Mouse (Mus musculus) thymus, adult 2 months (tissue): ENCODE results near the gene Pigv. TPM values are rescaled to one million over a fixed set of nuclear protein-coding genes. Genes with fewer than 3 reads are reported as not detected.
A peak's percentile ranks its signal among the peaks of the same experiment; 100 is the strongest.
"Not testable (repeated sequence)": the region's sequence is repeated elsewhere in the genome, so short reads cannot be mapped to it uniquely, and the experiment has no call there.

Source experiments
- DNase-seq: peaks from one replicate; pipeline ENCODE4 v3.0.0; 2021
- H3K27ac ChIP-seq: fragments of 200-500 bp; 2 replicates; pipeline ENCODE4 v1.5.1; 2012; ENCODE audit warnings: low read length, control low read depth; ENCODE audit not compliant: control insufficient read depth, insufficient read depth
- H3K27me3 ChIP-seq: fragments of 200-500 bp; 2 replicates; pipeline ENCODE4 v1.6.1; 2012; ENCODE audit warnings: mild to moderate bottlenecking, low read length, moderate library complexity, mixed read lengths; ENCODE audit not compliant: control insufficient read depth, insufficient read depth
- H3K36me3 ChIP-seq: fragments of 200-500 bp; 2 replicates; pipeline ENCODE4 v1.6.1; 2012; ENCODE audit warnings: mild to moderate bottlenecking, low read length, moderate library complexity; ENCODE audit not compliant: control insufficient read depth, insufficient read depth
- H3K4me1 ChIP-seq: fragments of 200-500 bp; replicated peaks from 2 replicates; pipeline ENCODE4 v1.6.1; 2012; ENCODE audit warnings: low read length; ENCODE audit not compliant: control insufficient read depth, insufficient read depth
- H3K4me3 ChIP-seq: fragments of 200-500 bp; 2 replicates; pipeline ENCODE4 v1.5.1; 2012; ENCODE audit warnings: mild to moderate bottlenecking, low read length, control low read depth, moderate library complexity; ENCODE audit not compliant: control insufficient read depth, insufficient read depth
- CTCF ChIP-seq: fragments of 200-500 bp; IDR thresholded peaks from 2 replicates; pipeline ENCODE4 v1.5.1; 2012; ENCODE audit warnings: mild to moderate bottlenecking, control low read depth, low read length, moderate library complexity, borderline replicate concordance; ENCODE audit not compliant: control insufficient read depth, poor library complexity, insufficient read depth; ENCODE audit errors: extremely low read depth
- POLR2A ChIP-seq: fragments of 200-500 bp; IDR thresholded peaks from 2 replicates; pipeline ENCODE4 v1.6.1; 2012; ENCODE audit warnings: mild to moderate bottlenecking, low read length, control low read depth, moderate library complexity; ENCODE audit not compliant: control insufficient read depth, poor library complexity, insufficient read depth; ENCODE audit errors: extremely low read depth
- WGBS: fragments of 180-500 bp; shearing (Covaris S2); methylation state at CpG from one replicate; pipeline ENCODE4 v1.1.7; 2018; 5-methylcytosine and 5-hydroxymethylcytosine counted together
- polyA plus RNA-seq: library from polyadenylated mRNA; depleted of rRNA; stranded (reverse); fragments of >200 nt; gene quantifications from 2 replicates; pipeline ENCODE4 v1.2.3, GENCODE M21; 2012

Gene Pigv
- polyA plus RNA-seq, 1 experiment = 24.8 TPM

DNA sequence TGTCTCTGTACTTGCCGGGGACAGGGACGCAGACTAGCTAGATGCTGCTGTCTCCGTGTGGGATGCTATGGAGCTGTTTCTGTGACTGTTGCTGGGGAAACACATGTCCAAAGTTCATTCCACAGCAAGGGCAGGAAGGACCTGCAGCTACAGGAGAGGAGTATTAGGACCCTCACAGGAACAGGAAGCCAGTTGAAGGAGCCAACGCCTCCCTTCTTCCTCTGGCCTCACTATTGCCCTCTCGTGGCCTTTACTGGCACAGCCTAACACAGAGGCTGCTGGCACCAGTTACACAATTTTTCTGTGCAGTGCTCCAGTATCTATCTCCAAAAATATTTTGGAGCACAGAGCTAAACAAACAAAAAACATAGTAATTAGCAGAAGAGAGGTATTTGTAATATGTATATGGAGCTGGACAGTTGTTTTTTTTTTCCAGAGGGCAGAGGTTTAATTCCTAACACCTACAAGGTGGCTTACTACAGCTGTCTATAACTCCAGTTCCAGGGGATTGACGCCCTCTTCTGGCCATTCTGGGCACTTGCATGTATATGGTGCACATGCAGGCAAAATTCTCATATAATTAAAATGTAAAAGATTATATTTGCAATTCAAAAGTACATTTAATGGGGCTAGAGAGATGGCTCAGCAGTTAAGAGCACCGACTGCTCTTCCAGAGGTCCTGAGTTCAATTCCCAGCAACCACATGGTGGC, 22.3 kb downstream of the Pigv start, which contains the start of gene Zdhhc18:
Zdhhc18 (minus strand) TSS at position 166 of the 711 bp plus-strand sequence.
- peak within 1 kb of the TSS; percentile 45; the same call in 1 of the 2 replicates for H3K27ac ChIP-seq
- TF ChIP-seq POLR2A (no peak), CTCF (peak; percentile 68; the same call in 1 of the 2 replicates)
- H3K36me3 ChIP-seq = no peaks in the 10 kb centered on the region
- DNase-seq = peak; percentile 91
- H3K4me1 ChIP-seq = peaks cover 3% of the 10 kb centered on the region; the same call in 1 of the 2 replicates
- no peaks in the 10 kb centered on the region for H3K27me3 ChIP-seq
- WGBS = 34% methylated on average over 7 of the region's 7 CpGs
- peak within 1 kb of the TSS; percentile 49 for H3K4me3 ChIP-seq

DNA sequence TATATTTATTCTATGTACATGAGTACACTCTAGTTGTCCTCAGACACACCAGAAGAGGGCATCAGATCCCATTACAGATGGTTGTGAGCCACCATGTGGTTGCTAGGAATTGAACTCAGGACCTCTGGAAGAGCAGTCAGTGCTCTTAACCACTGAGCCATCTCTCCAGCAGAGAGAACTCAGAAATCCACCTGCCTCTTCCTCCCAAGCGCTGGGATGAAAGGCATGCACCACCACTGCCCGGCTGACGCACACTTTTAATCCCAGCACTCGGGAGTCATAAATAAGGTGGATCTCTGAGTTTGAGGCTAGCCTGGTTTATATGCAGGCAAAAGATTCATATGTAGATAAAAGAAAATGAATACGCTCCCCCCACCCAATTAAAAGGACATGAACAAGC, 23.0 kb downstream of the Pigv start:
- DNase-seq, H3K27ac ChIP-seq, H3K4me1 ChIP-seq, H3K4me3 ChIP-seq, H3K27me3 ChIP-seq, H3K36me3 ChIP-seq: not testable (repeated sequence)
- WGBS = 82% methylated on average over 5 of the region's 5 CpGs

DNA sequence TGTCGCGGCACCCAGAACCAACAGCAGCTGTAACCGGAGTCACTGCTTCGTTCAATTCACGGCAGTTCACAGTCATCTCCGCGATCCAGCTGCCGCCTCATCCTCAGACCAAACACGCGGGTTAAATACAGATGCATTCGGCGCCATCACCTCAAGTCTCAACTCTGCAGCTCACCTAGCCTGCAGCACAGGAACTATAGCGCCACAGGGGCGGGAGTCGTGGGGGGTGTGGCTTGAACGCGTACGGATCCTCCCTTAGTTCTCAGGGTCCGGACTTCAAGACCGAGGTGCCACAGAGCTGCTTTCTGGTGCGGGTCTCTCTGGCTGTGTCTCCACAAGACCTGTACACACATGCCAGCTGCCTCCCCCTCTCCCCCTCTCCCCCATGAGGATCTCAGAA, 26.8 kb downstream of the Pigv start:
- DNase-seq = no peak
- no peak overlapping the region for H3K4me3 ChIP-seq
- H3K4me1 ChIP-seq = peaks cover 3% of the 10 kb centered on the region; the same call in 1 of the 2 replicates
- 88% methylated on average over 21 of the region's 21 CpGs for whole genome bisulfite sequencing
- no peak overlapping the region for H3K27ac ChIP-seq
- H3K36me3 ChIP-seq = no peaks in the 10 kb centered on the region
- no peak for TF ChIP-seq POLR2A
- TF ChIP-seq CTCF = no peak
- H3K27me3 ChIP-seq = no peaks in the 10 kb centered on the region

DNA sequence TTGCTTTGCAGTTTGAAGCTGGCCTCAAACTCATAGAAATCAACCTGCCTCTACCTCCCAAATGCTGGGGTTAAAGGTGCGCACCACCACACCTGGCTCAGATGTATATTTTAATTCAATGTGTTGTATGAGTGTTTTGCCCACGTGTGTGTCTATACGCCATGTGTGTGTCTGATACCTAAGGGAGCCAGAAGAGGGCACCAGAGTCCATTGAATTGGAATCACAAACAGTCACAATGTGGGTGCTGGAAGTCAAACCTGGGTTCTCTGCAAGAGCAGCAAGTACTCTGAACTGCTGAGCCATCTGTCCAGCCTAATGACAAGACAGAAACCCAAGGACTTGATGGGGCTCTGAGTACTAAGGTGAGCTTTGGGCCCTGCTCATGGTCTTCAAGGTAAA, 27.3 kb downstream of the Pigv start:
- H3K27me3 ChIP-seq = no peaks in the 10 kb centered on the region
- H3K27ac ChIP-seq = no peak overlapping the region
- peaks cover 3% of the 10 kb centered on the region; the same call in 1 of the 2 replicates for H3K4me1 ChIP-seq
- no peak for DNase-seq
- TF ChIP-seq CTCF = no peak
- no peak for TF ChIP-seq POLR2A
- 94% methylated on average over 3 of the region's 3 CpGs for WGBS
- no peaks in the 10 kb centered on the region for H3K36me3 ChIP-seq
- H3K4me3 ChIP-seq = no peak overlapping the region

DNA sequence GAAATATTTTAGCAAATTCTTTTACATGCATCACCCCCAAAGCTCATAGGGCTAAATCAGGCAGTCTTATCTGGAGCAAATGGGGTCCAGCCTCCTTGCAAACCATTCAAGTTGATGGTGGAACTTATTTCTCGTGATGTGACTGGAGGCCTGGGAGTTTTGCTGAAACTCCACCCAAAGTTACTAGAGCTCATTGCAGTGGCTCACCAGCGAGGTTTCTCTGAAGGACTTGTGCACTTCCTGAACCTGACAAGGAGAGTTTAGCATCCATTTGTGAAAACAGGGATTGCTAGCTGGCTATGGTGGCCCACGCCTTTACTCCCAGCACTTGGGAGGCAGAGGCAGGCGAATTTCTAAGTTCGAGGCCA, 38.4 kb downstream of the Pigv start:
- Histone ChIP-seq H3K36me3 (no peaks in the 10 kb centered on the region), H3K27me3 (no peaks in the 10 kb centered on the region), H3K4me3 (no peak overlapping the region), H3K4me1 (peaks cover 32% of the 10 kb centered on the region), H3K27ac (no peak overlapping the region)
- TF ChIP-seq POLR2A (no peak), CTCF (no peak)
- 84% methylated on average over 5 of the region's 5 CpGs for WGBS
- no peak for DNase-seq

DNA sequence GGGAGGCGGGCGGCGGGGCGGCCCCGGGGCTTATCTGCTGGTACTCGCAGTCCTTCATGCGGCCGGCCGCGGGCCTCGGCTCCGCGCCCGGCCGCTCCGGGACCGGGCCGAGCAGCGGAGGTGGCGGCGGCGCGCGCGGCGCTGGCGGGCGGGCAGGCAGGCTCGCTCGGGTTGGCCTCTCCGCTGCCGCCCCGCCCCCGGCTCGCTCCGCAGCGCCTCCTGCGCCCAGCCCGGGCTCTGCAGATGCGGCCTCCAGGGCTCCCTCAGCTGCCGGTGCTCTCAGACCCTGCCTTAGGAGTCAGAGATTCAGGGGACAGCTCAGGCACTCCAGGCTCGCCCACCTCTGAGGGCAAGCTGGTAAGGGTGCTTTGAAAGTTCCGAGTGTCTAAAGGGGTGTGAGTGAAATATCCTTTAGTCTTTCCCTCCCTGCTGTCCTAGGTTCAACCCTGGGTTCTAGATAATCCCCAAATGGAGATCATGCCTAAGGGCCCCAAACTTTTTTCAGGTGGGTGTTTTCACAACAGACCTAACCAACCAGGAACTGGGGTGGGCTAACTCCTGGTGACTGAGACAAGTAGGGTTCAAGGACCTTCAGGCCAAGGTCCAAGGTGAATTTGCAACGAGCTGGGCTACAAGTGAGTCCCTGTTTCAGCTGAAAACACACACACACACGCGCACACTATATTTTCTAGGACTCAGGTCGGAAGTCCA, 39.0 kb downstream of the Pigv start:
- peak overlapping the region; percentile 70 for H3K4me3 ChIP-seq
- H3K4me1 ChIP-seq = peaks cover 34% of the 10 kb centered on the region
- TF ChIP-seq CTCF (peak; percentile 69; the same call in 1 of the 2 replicates), POLR2A (peak; percentile 79)
- H3K27ac ChIP-seq = no peak overlapping the region
- no peaks in the 10 kb centered on the region for H3K27me3 ChIP-seq
- 9% methylated on average over 46 of the region's 47 CpGs for WGBS
- no peaks in the 10 kb centered on the region for H3K36me3 ChIP-seq
- peak; percentile 96 for DNase-seq

DNA sequence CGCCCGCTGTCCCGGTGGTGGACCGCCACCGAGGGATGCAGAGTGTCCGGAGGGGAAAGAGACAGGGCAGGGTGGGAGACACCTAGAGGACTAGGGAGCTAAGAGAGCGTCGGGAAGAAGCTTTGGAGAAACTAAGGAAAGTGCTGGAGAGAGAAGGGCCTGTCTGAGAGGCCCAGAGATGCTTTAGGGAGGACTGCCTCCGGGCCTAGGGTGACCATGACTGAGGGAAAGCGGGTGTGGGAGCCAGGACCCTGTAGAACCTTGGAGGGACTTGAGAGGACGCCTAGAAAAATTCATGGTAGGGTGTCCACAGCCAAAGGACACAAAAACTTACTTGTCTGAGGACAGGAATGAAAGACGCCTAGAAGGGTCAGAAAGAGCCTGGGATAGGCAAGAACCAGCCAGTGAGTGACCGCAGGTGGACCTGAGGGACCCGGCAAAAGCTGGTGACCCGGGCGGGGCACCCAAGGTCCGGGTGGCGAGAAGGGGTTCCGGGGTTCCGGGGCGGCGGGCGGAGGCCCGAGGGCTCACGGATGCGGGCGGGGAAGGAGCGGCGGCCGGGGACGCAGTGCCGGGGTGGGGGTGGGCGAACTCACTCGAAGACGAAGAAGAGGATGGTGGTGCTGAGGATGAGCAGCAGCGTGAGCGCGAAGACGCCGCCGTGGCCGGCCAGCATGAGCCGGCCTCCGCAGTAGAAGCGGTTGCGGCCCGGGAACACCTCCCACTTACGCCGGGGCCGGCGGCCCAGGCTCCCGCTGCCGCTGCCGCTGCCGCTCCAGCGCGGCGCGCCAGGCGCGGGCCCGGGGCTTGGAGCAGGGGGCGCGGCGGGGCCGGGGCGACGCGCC, 39.7 kb downstream of the Pigv start:
- H3K27me3 ChIP-seq = no peaks in the 10 kb centered on the region
- H3K4me1 ChIP-seq = peaks cover 34% of the 10 kb centered on the region
- peak overlapping the region; percentile 57; the same call in 1 of the 2 replicates for H3K27ac ChIP-seq
- H3K36me3 ChIP-seq = no peaks in the 10 kb centered on the region
- WGBS = 3% methylated on average over 64 of the region's 69 CpGs
- peak overlapping the region; percentile 70 for H3K4me3 ChIP-seq
- DNase-seq = peak; percentile 60
- TF ChIP-seq CTCF = no peak
- no peak for TF ChIP-seq POLR2A
